Mouse (Mus musculus) lung, adult 2 months (tissue): Measurements from ENCODE around the gene Nek11.

Source experiments
- CTCF ChIP-seq: fragments of 200-500 bp; IDR thresholded peaks from 2 replicates; pipeline ENCODE4 v1.5.1; 2011; ENCODE audit warnings: mild to moderate bottlenecking, low read length, control low read depth; ENCODE audit not compliant: insufficient read depth
- POLR2A ChIP-seq: fragments of 200-500 bp; IDR thresholded peaks from 2 replicates; pipeline ENCODE4 v1.6.1; 2011; ENCODE audit warnings: low read depth, mild to moderate bottlenecking, control low read depth, low read length, borderline replicate concordance; ENCODE audit errors: extremely low read depth

DNA sequence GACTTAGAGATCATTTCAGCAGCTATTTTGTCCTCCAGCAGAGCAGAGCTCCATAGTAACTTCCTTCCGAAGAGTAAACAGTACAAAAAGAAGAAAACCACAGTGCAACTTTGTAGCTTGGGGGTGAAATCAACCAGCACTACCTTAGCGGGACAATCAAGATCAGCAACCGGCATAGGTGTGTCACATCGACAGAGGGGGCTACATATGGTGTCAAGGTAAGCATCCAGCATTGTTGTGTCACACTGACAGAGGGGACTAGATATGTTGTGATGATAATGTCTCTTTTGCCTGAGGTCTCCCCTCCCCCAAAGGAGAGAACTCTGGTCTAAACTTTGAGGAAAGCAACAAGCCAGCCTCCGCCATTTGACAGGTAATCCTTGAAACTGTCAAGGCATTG, 260.8 kb downstream of the Nek11 start:
- TF ChIP-seq POLR2A (no peak), CTCF (no peak)
